Mouse (Mus musculus) myocyte (in vitro differentiated cells): Measurements from ENCODE around the gene Golga5. TPM values are rescaled to one million over a fixed set of nuclear protein-coding genes. Genes with fewer than 3 reads are reported as not detected.

Experiments
- H3K27me3 ChIP-seq: one replicate; pipeline ENCODE4 v1.6.1; 2011; ENCODE audit not compliant: control insufficient read depth, insufficient read depth, insufficient read length
- H3K36me3 ChIP-seq: one replicate; pipeline ENCODE4 v1.6.1; 2011; ENCODE audit not compliant: control insufficient read depth, insufficient read depth
- H3K4me2 ChIP-seq: one replicate; pipeline ENCODE4 v1.6.1; 2011; ENCODE audit warnings: low read depth, control low read depth
- H3K4me3 ChIP-seq: one replicate; pipeline ENCODE4 v1.5.1; 2011; ENCODE audit warnings: mild to moderate bottlenecking, control low read depth, moderate library complexity
- H3K79me2 ChIP-seq: one replicate; pipeline ENCODE4 v1.6.1; 2011; ENCODE audit not compliant: control insufficient read depth, insufficient read depth
- H3ac ChIP-seq: one replicate; pipeline ENCODE4 v1.6.1; 2011; ENCODE audit not compliant: control insufficient read depth, insufficient read length
- CEBPB ChIP-seq: IDR thresholded peaks from 2 replicates; pipeline ENCODE4 v1.6.1; 2011; ENCODE audit warnings: mild to moderate bottlenecking, moderate library complexity; ENCODE audit not compliant: poor library complexity, insufficient read depth, severe bottlenecking
- E2F4 ChIP-seq: IDR thresholded peaks from one replicate; pipeline ENCODE4 v1.6.1; 2011; ENCODE audit warnings: mild to moderate bottlenecking, control low read depth, moderate library complexity; ENCODE audit not compliant: insufficient read depth
- MAX ChIP-seq: IDR thresholded peaks from one replicate; pipeline ENCODE4 v1.6.1; 2011; ENCODE audit warnings: low read depth, mild to moderate bottlenecking, control low read depth
- MYOD1 ChIP-seq, 3 experiments: IDR thresholded peaks; one replicate each; pipeline ENCODE4 v1.6.1; 2011; ENCODE audit warnings: control low read depth in 2 of 3, low read depth in 2 of 3, mild to moderate bottlenecking in 2 of 3, moderate library complexity in 1 of 3; ENCODE audit not compliant: insufficient read length in 2 of 3, control insufficient read depth in 1 of 3
- MYOG ChIP-seq, 3 experiments: IDR thresholded peaks; one replicate each; pipeline ENCODE4 v1.6.1; 2011; ENCODE audit warnings: control low read depth in 2 of 3, low read depth in 2 of 3, mild to moderate bottlenecking in 2 of 3; ENCODE audit not compliant: insufficient read length in 2 of 3, control insufficient read depth in 1 of 3, insufficient read depth in 1 of 3
- POLR2A ChIP-seq: IDR thresholded peaks from one replicate; pipeline ENCODE4 v1.6.1; 2011; ENCODE audit warnings: low read depth, mild to moderate bottlenecking, control low read depth, moderate library complexity; ENCODE audit not compliant: insufficient read length
- POLR2AphosphoS2 ChIP-seq: IDR thresholded peaks from one replicate; pipeline ENCODE4 v1.6.1; 2011; ENCODE audit warnings: low read depth, control low read depth; ENCODE audit not compliant: insufficient read length
- REST ChIP-seq: IDR thresholded peaks from one replicate; pipeline ENCODE4 v1.6.1; 2011; ENCODE audit warnings: mild to moderate bottlenecking, control low read depth, moderate library complexity; ENCODE audit not compliant: insufficient read depth, insufficient read length
- SRF ChIP-seq: IDR thresholded peaks from one replicate; pipeline ENCODE4 v1.6.1; 2011; ENCODE audit warnings: low read depth; ENCODE audit not compliant: control insufficient read depth, insufficient read length
- TCF12 ChIP-seq: IDR thresholded peaks from one replicate; pipeline ENCODE4 v1.6.1; 2011; ENCODE audit warnings: mild to moderate bottlenecking, control low read depth; ENCODE audit not compliant: poor library complexity, insufficient read depth, severe bottlenecking
- TCF3 ChIP-seq: IDR thresholded peaks from one replicate; pipeline ENCODE4 v1.6.1; 2011; ENCODE audit warnings: low read depth, control low read depth; ENCODE audit not compliant: insufficient read length
- USF1 ChIP-seq: IDR thresholded peaks from one replicate; pipeline ENCODE4 v1.6.1; 2011; ENCODE audit warnings: low read depth, mild to moderate bottlenecking, control low read depth, moderate library complexity
- polyA plus RNA-seq: library from polyadenylated mRNA; unstranded; fragments of >200 nt; fragmentation: generic; extraction: Trizol; gene quantifications from one replicate; pipeline ENCODE4 v1.2.1, GENCODE M21; 2012; ENCODE audit warnings: missing spikeins

The Golga5 gene
- polyA plus RNA-seq, 1 experiment = 13.2 TPM

DNA sequence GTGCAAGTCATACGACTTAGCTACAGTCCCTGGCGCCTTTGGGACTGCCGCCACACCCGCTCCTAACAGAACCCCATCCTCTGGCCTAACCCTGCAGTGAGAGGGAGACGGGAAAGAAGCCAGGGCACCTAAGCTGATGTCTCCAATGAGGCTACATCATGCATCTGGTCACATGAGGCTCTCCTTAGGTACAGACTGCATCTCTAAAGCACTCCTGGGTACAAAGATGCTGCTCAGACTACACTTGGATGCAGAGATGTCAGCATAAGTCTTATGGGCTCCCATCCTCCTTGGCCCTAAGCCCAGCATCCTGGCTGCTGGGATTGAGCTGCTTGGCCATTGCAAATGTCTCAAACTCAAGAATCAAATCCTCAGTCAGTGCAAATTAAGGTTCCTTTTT, 39.3 kb upstream of the Golga5 start:
- Histone ChIP-seq H3K27me3 (no peaks in the 10 kb centered on the region), H3ac (no peak overlapping the region), H3K36me3 (no peaks in the 10 kb centered on the region)

DNA sequence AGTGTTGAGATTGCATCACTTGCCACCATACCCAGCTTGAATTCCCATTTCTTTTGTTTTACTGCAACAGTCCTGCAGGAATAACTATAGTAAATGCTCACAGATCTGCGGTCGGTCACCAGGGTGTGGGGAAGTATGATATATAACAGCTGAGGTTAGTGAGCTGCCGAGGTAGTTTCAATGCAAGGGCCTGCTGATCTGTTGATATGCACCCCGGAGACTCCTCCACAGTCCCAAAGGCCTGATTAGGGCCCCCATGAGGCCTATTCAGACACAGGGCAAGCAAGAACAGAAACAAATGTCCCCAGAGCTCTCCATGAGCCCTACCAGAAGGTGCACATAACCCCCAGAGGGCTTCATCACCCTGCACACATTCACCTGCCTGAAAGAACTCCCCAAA, 38.7 kb upstream of the Golga5 start:
- Histone ChIP-seq H3ac (no peak overlapping the region), H3K27me3 (no peaks in the 10 kb centered on the region), H3K79me2 (peaks cover 27% of the 10 kb centered on the region), H3K36me3 (no peaks in the 10 kb centered on the region), H3K4me3 (no peak overlapping the region), H3K4me2 (peak overlapping the region; percentile 59)
- peak; percentile 59 for TF ChIP-seq CEBPB
- TF ChIP-seq MAX = no peak

More for the DNA sequence above, 39.3 kb upstream of the Golga5 start:
- Histone ChIP-seq H3K4me3 (no peak overlapping the region), H3K79me2 (peaks cover 27% of the 10 kb centered on the region), H3K4me2 (peak overlapping the region; percentile 59)
- TF ChIP-seq POLR2A = no peak
- TF ChIP-seq CEBPB = no peak
- TF ChIP-seq MYOG (IDR thresholded peaks at IDR 0.05; ENCODE audit: control insufficient read depth in 1 of 3, insufficient read depth in 1 of 3, insufficient read length in 2 of 3, low read depth in 2 of 3) = no peak
- TF ChIP-seq E2F4 = no peak
- TF ChIP-seq REST = no peak
- TF ChIP-seq MYOD1 (IDR thresholded peaks at IDR 0.05; ENCODE audit: control insufficient read depth in 1 of 3, insufficient read length in 2 of 3, low read depth in 2 of 3) = no peak

DNA sequence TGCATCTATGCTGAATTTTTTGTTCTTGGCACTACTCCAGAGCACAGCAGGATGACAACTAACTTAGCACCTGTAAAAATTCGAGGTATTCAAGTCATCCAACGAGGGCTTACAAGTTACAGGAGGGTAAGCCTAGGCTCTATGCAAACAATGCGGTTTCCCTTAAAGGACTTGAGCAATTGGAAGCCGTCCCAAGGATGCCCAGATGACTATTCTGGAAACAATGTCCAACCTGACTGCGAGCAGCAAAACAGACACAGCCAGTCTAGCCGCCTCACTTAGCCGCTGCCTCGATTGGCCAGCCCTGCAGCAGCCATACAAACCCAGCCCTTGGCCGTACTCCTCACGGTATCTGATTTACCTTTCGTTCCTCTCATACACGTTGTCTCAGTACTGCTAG, 36.7 kb upstream of the Golga5 start:
- Histone ChIP-seq H3K4me3 (no peak overlapping the region), H3ac (no peak overlapping the region), H3K27me3 (no peaks in the 10 kb centered on the region), H3K36me3 (no peaks in the 10 kb centered on the region), H3K79me2 (peaks cover 38% of the 10 kb centered on the region), H3K4me2 (no peak overlapping the region)
- TF ChIP-seq TCF12 (no peak), CEBPB (no peak), REST (no peak), SRF (no peak), E2F4 (no peak), MYOD1 (IDR thresholded peaks at IDR 0.05; ENCODE audit: control insufficient read depth in 1 of 3, insufficient read length in 2 of 3, low read depth in 2 of 3) (no peak)

DNA sequence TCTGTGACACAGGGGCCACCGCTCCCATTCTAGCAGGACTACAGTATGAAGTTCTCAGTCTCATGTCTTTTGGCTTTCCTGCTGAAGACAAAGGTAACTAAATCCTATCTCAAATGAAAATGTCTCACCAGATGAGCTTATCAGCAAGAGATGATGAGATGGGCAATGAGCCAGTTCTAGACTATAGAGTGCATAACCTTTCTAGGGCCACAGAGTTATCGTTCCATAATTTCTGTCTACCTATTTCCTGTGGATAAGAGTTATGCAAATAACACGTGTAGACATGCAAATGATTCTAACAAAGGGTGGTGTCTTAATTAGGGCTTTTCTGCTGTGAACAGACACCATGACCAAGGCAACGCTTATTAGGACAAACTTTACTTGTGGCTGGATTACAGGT, 34.8 kb upstream of the Golga5 start:
- Histone ChIP-seq H3K79me2 (peaks cover 55% of the 10 kb centered on the region), H3ac (no peak overlapping the region), H3K36me3 (no peaks in the 10 kb centered on the region), H3K27me3 (no peaks in the 10 kb centered on the region), H3K4me2 (no peak overlapping the region), H3K4me3 (no peak overlapping the region)
- TF ChIP-seq POLR2AphosphoS2 = no peak
- TF ChIP-seq USF1 = no peak
- no peak for TF ChIP-seq TCF3
- no peak for TF ChIP-seq CEBPB
- no peak for TF ChIP-seq POLR2A
- no peak for TF ChIP-seq SRF
- TF ChIP-seq MYOG (IDR thresholded peaks at IDR 0.05; ENCODE audit: control insufficient read depth in 1 of 3, insufficient read depth in 1 of 3, insufficient read length in 2 of 3, low read depth in 2 of 3) = no peak
- no peak for TF ChIP-seq E2F4
- TF ChIP-seq TCF12 = no peak
- no peak for TF ChIP-seq MAX
- no peak for TF ChIP-seq MYOD1 (IDR thresholded peaks at IDR 0.05; ENCODE audit: control insufficient read depth in 1 of 3, insufficient read length in 2 of 3, low read depth in 2 of 3)
- no peak for TF ChIP-seq REST

DNA sequence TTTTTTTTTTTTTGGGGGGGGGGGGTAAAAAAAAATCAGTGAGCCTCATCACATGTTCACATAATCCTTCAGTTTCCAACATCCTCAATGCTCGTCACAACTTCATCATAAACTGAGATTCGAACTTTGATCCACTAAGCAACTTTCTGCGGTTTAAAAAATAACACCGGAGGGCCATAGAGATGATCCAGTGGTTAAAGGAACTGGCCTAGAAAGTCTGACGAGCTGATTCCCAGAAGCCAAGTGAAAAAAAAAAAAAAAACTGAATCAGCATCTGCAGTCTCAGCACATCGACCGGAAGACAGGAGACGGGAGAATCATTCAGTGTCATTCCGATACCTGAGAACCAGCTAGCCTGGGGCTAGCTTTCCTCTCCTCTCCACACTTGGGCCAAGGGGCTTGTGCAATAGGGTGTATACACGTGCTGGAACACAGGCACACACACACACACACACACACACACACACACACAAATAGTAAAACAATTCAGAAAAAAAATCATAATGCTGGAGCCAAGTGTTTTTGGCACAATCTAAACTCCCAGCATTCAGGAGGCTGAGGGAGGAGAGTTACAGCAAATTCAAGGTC, 31.9 kb upstream of the Golga5 start:
- TF ChIP-seq USF1 = no peak
- TF ChIP-seq POLR2AphosphoS2 = no peak
- no peak for TF ChIP-seq TCF3
- no peak for TF ChIP-seq SRF
- no peak for TF ChIP-seq MYOD1 (IDR thresholded peaks at IDR 0.05; ENCODE audit: control insufficient read depth in 1 of 3, insufficient read length in 2 of 3, low read depth in 2 of 3)
- no peak for TF ChIP-seq MAX
- TF ChIP-seq CEBPB = no peak
- no peak for TF ChIP-seq REST
- no peak for TF ChIP-seq TCF12
- TF ChIP-seq E2F4 = no peak
- TF ChIP-seq MYOG (IDR thresholded peaks at IDR 0.05; ENCODE audit: control insufficient read depth in 1 of 3, insufficient read depth in 1 of 3, insufficient read length in 2 of 3, low read depth in 2 of 3) = no peak
- TF ChIP-seq POLR2A = no peak
- H3K4me3 ChIP-seq = no peak overlapping the region
- no peaks in the 10 kb centered on the region for H3K36me3 ChIP-seq
- H3K79me2 ChIP-seq = peaks cover 47% of the 10 kb centered on the region
- H3ac ChIP-seq = no peak overlapping the region
- peak overlapping the region; percentile 92 for H3K4me2 ChIP-seq
- no peaks in the 10 kb centered on the region for H3K27me3 ChIP-seq
